ENCODE assay signal across 10 mouse cellular contexts in the genomic region with DNA sequence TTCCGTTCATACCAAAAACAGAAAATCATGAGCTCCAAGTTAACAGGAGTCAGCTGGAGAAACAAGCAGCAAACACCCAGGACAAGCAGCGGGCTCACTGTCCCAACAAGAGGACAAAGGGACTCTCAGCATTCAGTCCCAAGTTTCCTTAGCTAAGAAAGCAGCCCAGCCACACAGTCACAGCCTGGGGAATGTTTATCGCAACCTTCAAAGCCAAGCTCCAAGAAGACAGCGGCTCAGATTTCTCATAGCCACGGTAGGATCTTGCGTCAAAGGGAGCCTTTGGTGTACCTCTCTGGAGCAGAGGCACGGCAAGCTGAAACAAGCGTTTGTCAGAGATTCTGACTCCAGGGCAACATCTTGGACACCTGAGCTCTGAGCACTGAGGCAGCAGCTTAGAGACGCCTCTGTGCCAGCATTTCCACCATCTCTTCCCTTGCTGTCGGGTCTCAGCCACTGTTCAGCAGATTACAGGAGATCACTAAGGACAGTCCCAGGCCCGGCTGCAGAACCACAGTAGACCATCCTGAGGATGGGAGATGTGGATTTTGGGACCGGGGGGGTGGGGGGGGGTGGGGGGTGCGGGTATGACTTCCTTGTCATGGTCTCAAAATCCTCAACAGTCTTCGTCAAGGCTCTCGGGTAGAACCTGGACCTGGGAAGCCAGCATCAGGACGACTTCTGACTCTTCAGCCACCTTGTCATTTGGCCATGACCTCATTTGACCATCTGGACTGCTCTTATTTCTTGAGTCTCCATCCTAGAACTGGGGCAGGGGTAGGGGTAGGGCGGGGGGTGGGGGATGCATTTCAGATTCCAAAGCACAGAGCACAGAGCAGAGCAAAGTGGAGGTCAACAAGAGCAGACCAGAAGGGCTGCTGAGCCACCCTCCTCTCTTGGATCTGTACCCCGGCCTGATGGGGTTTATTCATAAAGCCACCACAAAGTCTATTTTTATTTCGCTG. TPM values are rescaled to one million over a fixed set of nuclear protein-coding genes. Genes with fewer than 3 reads are reported as not detected.
DNase-seq lines count a peak whose midpoint lies in the region; ATAC-seq lines count a peak whose summit lies in the region.
"Had no signal": no experiment of that assay in that cellular context is flagged by ENCODE, and none has a peak within 500 bp of the region (broad histone marks: within the 10 kb centered on the region; RNA-seq: fewer than 3 reads in every experiment).

No protein-coding gene starts in this region.

- DNase-seq in heart, adult 8-10 months (ENCODE audit: low spot score), result no peak
- DNase-seq in neural tube, embryonic 10.5 days (ENCODE audit: extremely low spot score, low spot score), result peak; percentile 36
- DNase-seq in fat pad, adult 2 months (ENCODE audit: extremely low read depth, low read depth, low spot score), result peak; percentile 68
- DNase-seq in right cerebral cortex, adult 2 months (ENCODE audit: low spot score in 2 of 2), result no peak
- no peak for DNase-seq in forebrain, embryonic 14.5 days (ENCODE audit: low spot score)

- no peaks in the 10 kb centered on the region for H3K27me3 ChIP-seq in heart, embryonic 12.5 days (replicated peaks)
- no peaks in the 10 kb centered on the region for H3K27me3 ChIP-seq in neural tube, embryonic 15.5 days (replicated peaks)
- H3K27me3 ChIP-seq in stomach, embryonic 14.5 days (ENCODE audit: control insufficient read depth, insufficient read depth, low read length), result no peaks in the 10 kb centered on the region
- H3K27me3 ChIP-seq in forebrain, embryonic 14.5 days (replicated peaks; ENCODE audit: control insufficient read depth, insufficient read depth, low read length), result no peaks in the 10 kb centered on the region
- H3K27me3 ChIP-seq: Patski had no signal

- H3K36me3 ChIP-seq in heart, embryonic 12.5 days, result no peaks in the 10 kb centered on the region
- H3K36me3 ChIP-seq in neural tube, embryonic 15.5 days, result no peaks in the 10 kb centered on the region
- H3K36me3 ChIP-seq in stomach, embryonic 14.5 days (ENCODE audit: control insufficient read depth, insufficient read depth, low read length), result no peaks in the 10 kb centered on the region
- H3K36me3 ChIP-seq in forebrain, embryonic 14.5 days (ENCODE audit: control insufficient read depth, insufficient read depth, low read length), result no peaks in the 10 kb centered on the region

- H3K9ac ChIP-seq in heart, embryonic 12.5 days, result no peak overlapping the region
- no peak overlapping the region for H3K9ac ChIP-seq in neural tube, embryonic 15.5 days (replicated peaks)
- H3K9ac ChIP-seq in stomach, embryonic 14.5 days (replicated peaks; ENCODE audit: low read depth, low read length), result no peak overlapping the region
- H3K9ac ChIP-seq in forebrain, embryonic 14.5 days (ENCODE audit: low read length), result no peak overlapping the region

- no peaks in the 10 kb centered on the region for H3K9me3 ChIP-seq in heart, embryonic 12.5 days (replicated peaks)
- no peaks in the 10 kb centered on the region for H3K9me3 ChIP-seq in neural tube, embryonic 15.5 days (replicated peaks)
- no peaks in the 10 kb centered on the region for H3K9me3 ChIP-seq in stomach, embryonic 14.5 days (ENCODE audit: control insufficient read depth, low read depth, low read length)
- H3K9me3 ChIP-seq in forebrain, embryonic 14.5 days (replicated peaks; ENCODE audit: control insufficient read depth, low read length), result no peaks in the 10 kb centered on the region

- peaks cover 34% of the 10 kb centered on the region for H3K4me1 ChIP-seq in heart, embryonic 12.5 days (replicated peaks)
- H3K4me1 ChIP-seq in neural tube, embryonic 15.5 days, result no peaks in the 10 kb centered on the region
- H3K4me1 ChIP-seq in stomach, embryonic 14.5 days (ENCODE audit: control insufficient read depth, insufficient read depth, low read length), result peaks cover 8% of the 10 kb centered on the region; the same call in 1 of the 2 replicates
- H3K4me1 ChIP-seq in forebrain, embryonic 14.5 days (ENCODE audit: control insufficient read depth, insufficient read depth, low read length), result no peaks in the 10 kb centered on the region

- no peak for ATAC-seq in heart, embryonic 12.5 days (ENCODE audit: insufficient number of reproducible peaks, low FRiP score)
- no peak for ATAC-seq in neural tube, embryonic 15.5 days (ENCODE audit: low FRiP score)
- no peak for ATAC-seq in stomach, embryonic 14.5 days (ENCODE audit: insufficient number of reproducible peaks, insufficient read depth, low FRiP score, low read depth)
- ATAC-seq in forebrain, embryonic 14.5 days, result no peak
- ATAC-seq: Patski had no signal

- H3K27ac ChIP-seq in heart, embryonic 12.5 days (ENCODE audit: poor library complexity, severe bottlenecking), result no peak overlapping the region
- no peak overlapping the region for H3K27ac ChIP-seq in neural tube, embryonic 15.5 days (replicated peaks)
- peak overlapping the region; percentile 61; the same call in 1 of the 2 replicates for H3K27ac ChIP-seq in stomach, embryonic 14.5 days (ENCODE audit: low read length)
- no peak overlapping the region for H3K27ac ChIP-seq in forebrain, embryonic 14.5 days (ENCODE audit: low read depth, low read length)

- H3K4me2 ChIP-seq in heart, embryonic 12.5 days, result peak overlapping the region; percentile 48
- H3K4me2 ChIP-seq in neural tube, embryonic 15.5 days, result no peak overlapping the region
- no peak overlapping the region for H3K4me2 ChIP-seq in stomach, embryonic 14.5 days (replicated peaks; ENCODE audit: low read depth, low read length)
- no peak overlapping the region for H3K4me2 ChIP-seq in forebrain, embryonic 14.5 days (ENCODE audit: low read length)

- no peak overlapping the region for H3K4me3 ChIP-seq in heart, embryonic 12.5 days
- H3K4me3 ChIP-seq in neural tube, embryonic 15.5 days (replicated peaks), result no peak overlapping the region
- no peak overlapping the region for H3K4me3 ChIP-seq in stomach, embryonic 14.5 days (ENCODE audit: low read depth, low read length)
- no peak overlapping the region for H3K4me3 ChIP-seq in forebrain, embryonic 14.5 days (ENCODE audit: low read depth, low read length)

- WGBS in heart, embryonic 12.5 days, result 38% methylated on average over 19 of the region's 19 CpGs
- 66% methylated on average over 19 of the region's 19 CpGs for WGBS in neural tube, embryonic 15.5 days
- WGBS in stomach, embryonic 14.5 days, result 34% methylated on average over 19 of the region's 19 CpGs
- WGBS in forebrain, embryonic 14.5 days, result 63% methylated on average over 19 of the region's 19 CpGs

RNA-seq across cellular contexts. Expression of a gene that starts 18.1 kb away (rescaled TPM):
- polyA plus RNA-seq in heart, embryonic 12.5 days (2016; fragmentation: Nextera tagmentation; extraction: Ambion mirVana), result 528 and 544 TPM in 2 replicates
- 100 to 1,000 TPM; 121 to 145 (median 138) TPM for total RNA-seq in heart, adult 8-10 months (2022)
- polyA plus RNA-seq in neural tube, embryonic 15.5 days (2015; fragmentation: Nextera tagmentation; extraction: Ambion mirVana), result 923 and 961 TPM in 2 replicates
- polyA plus RNA-seq in stomach, embryonic 14.5 days (2014; fragmentation: Nextera tagmentation; extraction: Ambion mirVana), result 707 and 719 TPM in 2 replicates
- 928 and 953 TPM in 2 replicates for polyA plus RNA-seq in forebrain, embryonic 14.5 days (2014; fragmentation: Nextera tagmentation; extraction: Ambion mirVana)

RNA-seq across cellular contexts. Expression of a gene that starts 34.0 kb away (rescaled TPM):
- polyA plus RNA-seq in heart, embryonic 12.5 days (2016; fragmentation: Nextera tagmentation; extraction: Ambion mirVana), result not detected in 2 replicates
- total RNA-seq in heart, adult 8-10 months (2022), result not detected
- not detected in 2 replicates for polyA plus RNA-seq in neural tube, embryonic 15.5 days (2015; fragmentation: Nextera tagmentation; extraction: Ambion mirVana)
- polyA plus RNA-seq in stomach, embryonic 14.5 days (2014; fragmentation: Nextera tagmentation; extraction: Ambion mirVana), result not detected in 2 replicates
- not detected in 2 replicates for polyA plus RNA-seq in forebrain, embryonic 14.5 days (2014; fragmentation: Nextera tagmentation; extraction: Ambion mirVana)
- polyA plus RNA-seq: neural tube, embryonic 14.5 days; Patski had no signal

RNA-seq across cellular contexts. Expression of a gene that starts 54.7 kb away (rescaled TPM):
- polyA plus RNA-seq in heart, embryonic 12.5 days (2016; fragmentation: Nextera tagmentation; extraction: Ambion mirVana), result not detected in 2 replicates
- not detected for total RNA-seq in heart, adult 8-10 months (2022)
- polyA plus RNA-seq in neural tube, embryonic 15.5 days (2015; fragmentation: Nextera tagmentation; extraction: Ambion mirVana), result 0.86 TPM in 1 of 2 replicates, not detected in the other
- polyA plus RNA-seq in stomach, embryonic 14.5 days (2014; fragmentation: Nextera tagmentation; extraction: Ambion mirVana), result 1.0 TPM in 1 of 2 replicates, not detected in the other
- polyA plus RNA-seq in forebrain, embryonic 14.5 days (2014; fragmentation: Nextera tagmentation; extraction: Ambion mirVana), result not detected in 2 replicates
- polyA plus RNA-seq: neural tube, embryonic 14.5 days; Patski had no signal

Comparison
In these comparisons a context has a peak if more than half of its experiments do, and no peak if none do; other contexts are left out.
1. DNase-seq: peak in neural tube, embryonic 10.5 days (single experiment) and fat pad, adult 2 months (single experiment); none in heart, adult 8-10 months (single experiment), right cerebral cortex, adult 2 months (0 of 2) and forebrain, embryonic 14.5 days (single experiment).